9 mouse cellular contexts compared by ENCODE assay signal in the genomic region with DNA sequence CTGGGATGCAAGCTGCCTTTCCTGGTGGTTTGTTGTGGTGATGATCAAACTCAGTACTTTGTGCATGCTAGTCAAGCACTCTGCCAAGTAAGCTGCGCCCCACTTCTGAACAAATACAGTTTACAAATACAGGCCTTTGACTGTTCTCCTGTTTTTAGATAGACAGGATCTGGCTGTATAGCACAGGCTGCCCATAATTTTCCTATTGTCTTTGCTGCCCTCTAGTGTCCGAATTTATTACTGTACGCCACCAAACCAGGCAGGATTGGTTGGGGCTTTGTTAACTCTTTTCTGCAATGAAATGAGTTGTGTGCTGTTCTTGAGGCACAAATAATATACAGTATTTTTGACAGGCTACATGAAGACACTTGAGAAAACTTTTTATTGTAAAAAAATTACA. TPM values are rescaled to one million over a fixed set of nuclear protein-coding genes. Genes with fewer than 3 reads are reported as not detected.
A peak's percentile ranks its signal among the peaks of the same experiment; 100 is the strongest.
DNase-seq lines count a peak whose midpoint lies in the region; ATAC-seq and TF ChIP-seq lines count a peak whose summit lies in the region.
"Had no signal": no experiment of that assay in that cellular context is flagged by ENCODE, and none has a peak within 500 bp of the region (broad histone marks: within the 10 kb centered on the region; RNA-seq: fewer than 3 reads in every experiment).

No protein-coding gene starts in this region.

- intact Hi-C loops in left cerebral cortex, postnatal 10 days (cut with DNase I): no loop called here

- TF ChIP-seq POLR2A in brain, embryonic 14.5 days (IDR thresholded peaks at IDR 0.05; ENCODE audit: borderline replicate concordance, extremely low read depth, insufficient read depth, insufficient read length, poor library complexity, severe bottlenecking): no peak

- no peak overlapping the region for H3K4me2 ChIP-seq in liver, embryonic 11.5 days
- no peak overlapping the region for H3K4me2 ChIP-seq in hindbrain, postnatal 0 days (ENCODE audit: low read depth, low read length)
- H3K4me2 ChIP-seq: limb, embryonic 12.5 days had no signal

- H3K36me3 ChIP-seq in liver, embryonic 11.5 days (ENCODE audit: control insufficient read depth, insufficient read depth, low read length): no peaks in the 10 kb centered on the region
- no peaks in the 10 kb centered on the region for H3K36me3 ChIP-seq in forebrain, embryonic 10.5 days (replicated peaks)
- H3K36me3 ChIP-seq in hindbrain, postnatal 0 days (ENCODE audit: insufficient read depth, low read length): no peaks in the 10 kb centered on the region
- H3K36me3 ChIP-seq: limb, embryonic 12.5 days had no signal

- no peak for ATAC-seq in liver, embryonic 11.5 days (replicated peaks; ENCODE audit: low FRiP score)
- peak; percentile 71 for ATAC-seq in hindbrain, postnatal 0 days

- peak; percentile 63; the same call in 1 of the 2 replicates for TF ChIP-seq CTCF in brain, embryonic 14.5 days (IDR thresholded peaks at IDR 0.05; ENCODE audit: borderline replicate concordance, extremely low read depth, insufficient read depth, insufficient read length)
- peak; percentile 69 for TF ChIP-seq CTCF in hindbrain, postnatal 0 days (IDR thresholded peaks at IDR 0.05; ENCODE audit: low read depth)

- no peaks in the 10 kb centered on the region for H3K27me3 ChIP-seq in liver, embryonic 11.5 days (replicated peaks; ENCODE audit: control insufficient read depth, insufficient read depth, low read length)
- H3K27me3 ChIP-seq in forebrain, embryonic 10.5 days (ENCODE audit: poor library complexity, severe bottlenecking): no peaks in the 10 kb centered on the region
- no peaks in the 10 kb centered on the region for H3K27me3 ChIP-seq in hindbrain, postnatal 0 days (ENCODE audit: insufficient read depth, low read length)
- H3K27me3 ChIP-seq: limb, embryonic 12.5 days had no signal

- peak; percentile 4 for DNase-seq in liver
- no peak for DNase-seq in liver, embryonic 11.5 days (ENCODE audit: low spot score)
- peak; percentile 70 for DNase-seq in brain, embryonic 14.5 days (ENCODE audit: low read depth)
- peak; percentile 22 for DNase-seq in forebrain, embryonic 10.5 days (ENCODE audit: extremely low spot score, low spot score)
- DNase-seq in hindbrain, postnatal 0 days (ENCODE audit: low spot score): peak; percentile 69
- DNase-seq in left cerebral cortex, postnatal 10 days (ENCODE audit: extremely low spot score in 1 of 2, low spot score in 2 of 2): peak; percentile 21 to 62
- peak; percentile 19 for DNase-seq in neural tube, embryonic 10.5 days (ENCODE audit: extremely low spot score, low spot score)
- no peak for DNase-seq in spleen, adult 12 weeks (ENCODE audit: low spot score)

- H3K4me3 ChIP-seq in liver, embryonic 11.5 days (ENCODE audit: low read depth, low read length): no peak overlapping the region
- H3K4me3 ChIP-seq in forebrain, embryonic 10.5 days: no peak overlapping the region
- no peak overlapping the region for H3K4me3 ChIP-seq in hindbrain, postnatal 0 days (ENCODE audit: low read length)
- H3K4me3 ChIP-seq: limb, embryonic 12.5 days had no signal

- 14% methylated on average over 3 of the region's 3 CpGs for WGBS in liver, embryonic 11.5 days
- WGBS in forebrain, embryonic 10.5 days: 24% methylated on average over 3 of the region's 3 CpGs
- WGBS in hindbrain, postnatal 0 days: 18% methylated on average over 3 of the region's 3 CpGs

- no peaks in the 10 kb centered on the region for H3K4me1 ChIP-seq in liver, embryonic 11.5 days (replicated peaks; ENCODE audit: control insufficient read depth, insufficient read depth, low read length)
- H3K4me1 ChIP-seq in forebrain, embryonic 10.5 days: no peaks in the 10 kb centered on the region
- H3K4me1 ChIP-seq in hindbrain, postnatal 0 days (ENCODE audit: insufficient read depth, low read length): no peaks in the 10 kb centered on the region
- H3K4me1 ChIP-seq: limb, embryonic 12.5 days had no signal

- H3K27ac ChIP-seq in liver, embryonic 11.5 days (ENCODE audit: low read depth, low read length): no peak overlapping the region
- H3K27ac ChIP-seq in forebrain, embryonic 10.5 days: no peak overlapping the region
- H3K27ac ChIP-seq in hindbrain, postnatal 0 days: no peak overlapping the region
- H3K27ac ChIP-seq: limb, embryonic 12.5 days had no signal

- H3K9me3 ChIP-seq in liver, embryonic 11.5 days (ENCODE audit: control insufficient read depth, low read length): no peaks in the 10 kb centered on the region
- no peaks in the 10 kb centered on the region for H3K9me3 ChIP-seq in forebrain, embryonic 10.5 days
- H3K9me3 ChIP-seq in hindbrain, postnatal 0 days (ENCODE audit: low read length): no peaks in the 10 kb centered on the region
- H3K9me3 ChIP-seq: limb, embryonic 12.5 days had no signal

- H3K9ac ChIP-seq in liver, embryonic 11.5 days (ENCODE audit: low read depth, low read length): no peak overlapping the region
- no peak overlapping the region for H3K9ac ChIP-seq in hindbrain, postnatal 0 days (replicated peaks; ENCODE audit: low read length)
- H3K9ac ChIP-seq: limb, embryonic 12.5 days had no signal

RNA-seq across cellular contexts. Expression of a gene that starts 54.8 kb away (rescaled TPM):
- 2.1 and 2.3 TPM in 2 replicates for polyA plus RNA-seq in liver, embryonic 11.5 days (2014; fragmentation: Nextera tagmentation; extraction: Ambion mirVana)
- polyA plus RNA-seq in brain, embryonic 14.5 days (2012; rRNA removed): 35.2 and 39.0 TPM in 2 replicates
- 5.5 and 5.7 TPM in 2 replicates for polyA plus RNA-seq in forebrain, embryonic 10.5 days (2016; fragmentation: Nextera tagmentation; extraction: Ambion mirVana)
- 14.7 and 15.9 TPM in 2 replicates for total RNA-seq in hindbrain, postnatal 0 days (2014; rRNA removed)
- polyA plus RNA-seq in hindbrain, postnatal 0 days (2015; fragmentation: Nextera tagmentation; extraction: Ambion mirVana): 6.0 and 6.4 TPM in 2 replicates
- total RNA-seq in left cerebral cortex, postnatal 10 days (2021): 10 to 100 TPM; 28.2 to 30.1 TPM

Comparison
In these comparisons a context has a peak if more than half of its experiments do, and no peak if none do; other contexts are left out.
1. DNase-seq: peak in liver (single experiment), brain, embryonic 14.5 days (single experiment), forebrain, embryonic 10.5 days (single experiment), hindbrain, postnatal 0 days (single experiment), left cerebral cortex, postnatal 10 days (2 of 2) and neural tube, embryonic 10.5 days (single experiment); none in liver, embryonic 11.5 days (single experiment) and spleen, adult 12 weeks (single experiment).